Mouse (Mus musculus): ENCODE results near the gene Dysf. TPM values are rescaled to one million over a fixed set of nuclear protein-coding genes. Genes with fewer than 3 reads are reported as not detected.

The Dysf gene
- polyA plus RNA-seq, 1 experiment from 2014 or later, result 2.9 TPM

DNA sequence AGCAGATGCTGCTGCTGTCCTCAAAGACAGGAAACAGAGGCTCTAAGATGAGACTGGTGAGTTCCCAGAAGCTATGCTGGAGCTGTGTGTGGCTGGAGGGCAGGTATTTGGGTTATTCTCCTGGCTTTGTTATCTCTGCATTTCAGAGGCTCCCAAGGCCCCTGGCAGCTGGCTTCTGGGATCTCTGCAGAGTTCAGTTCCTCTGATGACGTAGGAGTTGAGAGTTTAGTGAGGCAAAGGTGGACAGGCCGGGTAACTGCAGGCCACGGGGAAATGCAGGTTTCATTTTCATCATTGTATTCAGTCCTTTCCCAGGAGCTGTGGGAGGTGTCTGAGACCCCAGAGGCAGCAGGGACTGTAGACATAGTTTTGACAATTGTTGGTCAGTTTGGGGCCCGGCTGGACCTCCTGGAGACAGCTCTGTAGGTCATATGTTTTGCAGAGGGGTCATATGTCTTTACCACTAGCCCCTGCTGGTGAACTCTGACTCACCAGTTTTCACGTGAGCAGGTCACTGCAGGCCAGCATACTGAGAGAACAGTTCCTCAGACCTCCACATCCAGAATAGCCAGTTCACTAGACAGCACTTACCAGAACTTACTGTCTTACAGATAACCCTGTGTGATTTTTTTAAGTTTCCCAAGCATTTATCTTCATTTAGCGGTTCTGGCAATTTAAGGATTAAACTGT, 35.0 kb downstream of the Dysf start:
- Histone ChIP-seq H3K4me1 (ENCODE audit: control insufficient read depth, insufficient read depth, low read length) (no peaks in the 10 kb centered on the region), H3K36me3 (ENCODE audit: control insufficient read depth, insufficient read depth, low read length) (no peaks in the 10 kb centered on the region), H3K27ac (replicated peaks; ENCODE audit: low read depth, low read length) (no peak overlapping the region), H3K9ac (replicated peaks; ENCODE audit: low read length) (no peak overlapping the region), H3K4me2 (ENCODE audit: low read length) (no peak overlapping the region), H3K27me3 (ENCODE audit: control insufficient read depth, insufficient read depth, low read length) (no peaks in the 10 kb centered on the region), H3K4me3 (replicated peaks; ENCODE audit: low read depth, low read length) (no peak overlapping the region), H3K9me3 (ENCODE audit: control insufficient read depth, low read length) (no peaks in the 10 kb centered on the region)
- 75% methylated on average over 6 of the region's 6 CpGs for WGBS
- ATAC-seq (ENCODE audit: low FRiP score, low TSS enrichment), result no peak
- DNase-seq, result no peak

GRCm38 (mm10) chr6:84044679-84045078, 36.3 kb downstream of the Dysf start:
- no peaks in the 10 kb centered on the region for H3K4me1 ChIP-seq (ENCODE audit: control insufficient read depth, insufficient read depth, low read length)
- H3K9me3 ChIP-seq (ENCODE audit: control insufficient read depth, low read length), result no peaks in the 10 kb centered on the region
- whole genome bisulfite sequencing, result 81% methylated on average over 3 of the region's 3 CpGs
- no peak overlapping the region for H3K9ac ChIP-seq (replicated peaks; ENCODE audit: low read length)
- no peaks in the 10 kb centered on the region for H3K27me3 ChIP-seq (ENCODE audit: control insufficient read depth, insufficient read depth, low read length)
- no peak overlapping the region for H3K4me2 ChIP-seq (ENCODE audit: low read length)
- no peak overlapping the region for H3K4me3 ChIP-seq (replicated peaks; ENCODE audit: low read depth, low read length)
- ATAC-seq (ENCODE audit: low FRiP score, low TSS enrichment) (no peak), DNase-seq (no peak)
- no peak overlapping the region for H3K27ac ChIP-seq (replicated peaks; ENCODE audit: low read depth, low read length)
- no peaks in the 10 kb centered on the region for H3K36me3 ChIP-seq (ENCODE audit: control insufficient read depth, insufficient read depth, low read length)

DNA sequence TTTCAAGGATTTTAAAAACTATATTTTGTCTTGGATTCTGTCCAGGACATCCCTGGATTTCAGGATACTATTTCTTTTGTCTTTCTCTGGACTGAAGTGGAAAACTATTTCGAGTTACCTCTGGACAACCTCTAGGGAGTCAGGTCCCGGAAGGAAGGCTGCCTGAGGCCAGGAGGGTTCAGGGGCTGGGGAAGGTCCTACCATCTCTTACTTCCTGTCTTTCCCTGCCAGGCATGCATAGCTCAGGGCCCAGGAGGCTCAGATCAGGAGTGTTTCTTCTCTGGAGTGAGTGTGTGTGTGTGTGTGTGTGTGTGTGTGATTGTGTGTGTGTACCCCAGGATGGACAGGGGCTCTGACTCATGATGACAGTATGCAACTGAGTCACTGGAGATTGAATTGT, 40.5 kb downstream of the Dysf start:
- H3K27ac ChIP-seq (replicated peaks; ENCODE audit: low read depth, low read length), result no peak overlapping the region
- H3K36me3 ChIP-seq (ENCODE audit: control insufficient read depth, insufficient read depth, low read length), result no peaks in the 10 kb centered on the region
- no peak for DNase-seq

GRCm38 (mm10) chr6:84050238-84050637, 41.8 kb downstream of the Dysf start:
- WGBS, result 94% methylated on average over 4 of the region's 4 CpGs
- no peak for ATAC-seq (ENCODE audit: low FRiP score, low TSS enrichment)

More for the DNA sequence above, 40.5 kb downstream of the Dysf start:
- Histone ChIP-seq H3K9ac (replicated peaks; ENCODE audit: low read length) (no peak overlapping the region), H3K4me3 (replicated peaks; ENCODE audit: low read depth, low read length) (no peak overlapping the region), H3K9me3 (ENCODE audit: control insufficient read depth, low read length) (no peaks in the 10 kb centered on the region), H3K4me1 (ENCODE audit: control insufficient read depth, insufficient read depth, low read length) (no peaks in the 10 kb centered on the region), H3K27me3 (ENCODE audit: control insufficient read depth, insufficient read depth, low read length) (no peaks in the 10 kb centered on the region), H3K4me2 (ENCODE audit: low read length) (no peak overlapping the region)
- ATAC-seq (ENCODE audit: low FRiP score, low TSS enrichment), result no peak
- WGBS, result 84% methylated on average over 2 of the region's 2 CpGs

DNA sequence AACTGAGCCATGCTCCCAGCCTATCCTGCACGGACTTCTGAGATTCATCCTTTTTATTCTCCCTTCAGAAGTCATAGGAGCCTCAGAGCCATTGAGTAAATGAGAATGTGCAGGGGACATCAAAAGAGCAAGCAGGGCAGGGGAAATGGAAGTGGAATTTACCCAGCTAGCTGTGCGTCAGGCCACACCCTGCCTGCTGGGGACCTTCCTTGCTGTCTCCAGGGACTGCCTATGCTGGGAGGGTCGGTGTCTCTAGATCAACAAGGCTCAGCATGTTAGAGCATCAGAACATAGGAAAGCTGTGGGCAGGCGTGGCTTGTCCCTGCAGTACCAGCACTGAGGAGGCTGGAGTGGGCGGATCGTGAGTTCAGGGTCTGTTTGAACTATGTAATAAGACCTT, 42.6 kb downstream of the Dysf start:
- H3K4me1 ChIP-seq (ENCODE audit: control insufficient read depth, insufficient read depth, low read length), result no peaks in the 10 kb centered on the region
- H3K27ac ChIP-seq (replicated peaks; ENCODE audit: low read depth, low read length), result no peak overlapping the region
- no peak overlapping the region for H3K4me2 ChIP-seq (ENCODE audit: low read length)
- no peak overlapping the region for H3K4me3 ChIP-seq (replicated peaks; ENCODE audit: low read depth, low read length)
- H3K9ac ChIP-seq (replicated peaks; ENCODE audit: low read length), result no peak overlapping the region
- H3K27me3 ChIP-seq (ENCODE audit: control insufficient read depth, insufficient read depth, low read length), result no peaks in the 10 kb centered on the region
- 57% methylated on average over 6 of the region's 6 CpGs for WGBS
- DNase-seq (no peak), ATAC-seq (ENCODE audit: low FRiP score, low TSS enrichment) (no peak)
- H3K36me3 ChIP-seq (ENCODE audit: control insufficient read depth, insufficient read depth, low read length), result no peaks in the 10 kb centered on the region
- no peaks in the 10 kb centered on the region for H3K9me3 ChIP-seq (ENCODE audit: control insufficient read depth, low read length)

More at GRCm38 (mm10) chr6:84050238-84050637, 41.8 kb downstream of the Dysf start:
- no peaks in the 10 kb centered on the region for H3K4me1 ChIP-seq (ENCODE audit: control insufficient read depth, insufficient read depth, low read length)
- H3K4me3 ChIP-seq (replicated peaks; ENCODE audit: low read depth, low read length), result no peak overlapping the region
- H3K9me3 ChIP-seq (ENCODE audit: control insufficient read depth, low read length), result no peaks in the 10 kb centered on the region
- no peaks in the 10 kb centered on the region for H3K36me3 ChIP-seq (ENCODE audit: control insufficient read depth, insufficient read depth, low read length)
- H3K27me3 ChIP-seq (ENCODE audit: control insufficient read depth, insufficient read depth, low read length), result no peaks in the 10 kb centered on the region
- H3K27ac ChIP-seq (replicated peaks; ENCODE audit: low read depth, low read length), result no peak overlapping the region
- H3K4me2 ChIP-seq (ENCODE audit: low read length), result no peak overlapping the region
- no peak overlapping the region for H3K9ac ChIP-seq (replicated peaks; ENCODE audit: low read length)
- DNase-seq, result no peak

GRCm38 (mm10) chr6:84053874-84054530, 45.6 kb downstream of the Dysf start:
- ATAC-seq (ENCODE audit: low FRiP score, low TSS enrichment) (no peak), DNase-seq (no peak)
- Histone ChIP-seq H3K4me1 (ENCODE audit: control insufficient read depth, insufficient read depth, low read length) (no peaks in the 10 kb centered on the region), H3K9ac (replicated peaks; ENCODE audit: low read length) (no peak overlapping the region), H3K4me3 (replicated peaks; ENCODE audit: low read depth, low read length) (no peak overlapping the region), H3K27me3 (ENCODE audit: control insufficient read depth, insufficient read depth, low read length) (no peaks in the 10 kb centered on the region), H3K9me3 (ENCODE audit: control insufficient read depth, low read length) (no peaks in the 10 kb centered on the region), H3K27ac (replicated peaks; ENCODE audit: low read depth, low read length) (no peak overlapping the region), H3K36me3 (ENCODE audit: control insufficient read depth, insufficient read depth, low read length) (no peaks in the 10 kb centered on the region), H3K4me2 (ENCODE audit: low read length) (no peak overlapping the region)
- 91% methylated on average over 9 of the region's 9 CpGs for WGBS

GRCm38 (mm10) chr6:84055619-84056018, 47.2 kb downstream of the Dysf start:
- H3K27ac ChIP-seq (replicated peaks; ENCODE audit: low read depth, low read length), result no peak overlapping the region
- H3K4me3 ChIP-seq (replicated peaks; ENCODE audit: low read depth, low read length), result no peak overlapping the region
- 67% methylated on average over 1 of the region's 1 CpGs for WGBS
- H3K27me3 ChIP-seq (ENCODE audit: control insufficient read depth, insufficient read depth, low read length), result no peaks in the 10 kb centered on the region
- no peak for ATAC-seq (ENCODE audit: low FRiP score, low TSS enrichment)
- no peaks in the 10 kb centered on the region for H3K9me3 ChIP-seq (ENCODE audit: control insufficient read depth, low read length)
- H3K9ac ChIP-seq (replicated peaks; ENCODE audit: low read length), result no peak overlapping the region
- no peak for DNase-seq
- H3K4me2 ChIP-seq (ENCODE audit: low read length), result no peak overlapping the region
- no peaks in the 10 kb centered on the region for H3K36me3 ChIP-seq (ENCODE audit: control insufficient read depth, insufficient read depth, low read length)
- H3K4me1 ChIP-seq (ENCODE audit: control insufficient read depth, insufficient read depth, low read length), result no peaks in the 10 kb centered on the region

- WGBS, result 89% methylated on average over 8 of the region's 8 CpGs
- H3K36me3 ChIP-seq (ENCODE audit: control insufficient read depth, insufficient read depth, low read length), result no peaks in the 10 kb centered on the region
- no peak for DNase-seq
- no peak overlapping the region for H3K9ac ChIP-seq (replicated peaks; ENCODE audit: low read length)
- no peaks in the 10 kb centered on the region for H3K27me3 ChIP-seq (ENCODE audit: control insufficient read depth, insufficient read depth, low read length)
- no peak overlapping the region for H3K27ac ChIP-seq (replicated peaks; ENCODE audit: low read depth, low read length)
- H3K4me2 ChIP-seq (ENCODE audit: low read length), result no peak overlapping the region
- ATAC-seq (ENCODE audit: low FRiP score, low TSS enrichment), result no peak
- H3K9me3 ChIP-seq (ENCODE audit: control insufficient read depth, low read length), result no peaks in the 10 kb centered on the region
- no peaks in the 10 kb centered on the region for H3K4me1 ChIP-seq (ENCODE audit: control insufficient read depth, insufficient read depth, low read length)
- no peak overlapping the region for H3K4me3 ChIP-seq (replicated peaks; ENCODE audit: low read depth, low read length)
Measured at GRCm38 (mm10) chr6:84057216-84057615, 48.8 kb downstream of the Dysf start.

GRCm38 (mm10) chr6:84058671-84059141, 50.3 kb downstream of the Dysf start:
- Histone ChIP-seq H3K4me3 (replicated peaks; ENCODE audit: low read depth, low read length) (no peak overlapping the region), H3K4me2 (ENCODE audit: low read length) (no peak overlapping the region), H3K27ac (replicated peaks; ENCODE audit: low read depth, low read length) (no peak overlapping the region), H3K27me3 (ENCODE audit: control insufficient read depth, insufficient read depth, low read length) (no peaks in the 10 kb centered on the region), H3K9me3 (ENCODE audit: control insufficient read depth, low read length) (no peaks in the 10 kb centered on the region), H3K36me3 (ENCODE audit: control insufficient read depth, insufficient read depth, low read length) (no peaks in the 10 kb centered on the region), H3K4me1 (ENCODE audit: control insufficient read depth, insufficient read depth, low read length) (no peaks in the 10 kb centered on the region), H3K9ac (replicated peaks; ENCODE audit: low read length) (no peak overlapping the region)
- DNase-seq (peak; percentile 12), ATAC-seq (ENCODE audit: low FRiP score, low TSS enrichment) (no peak)
- 71% methylated on average over 5 of the region's 5 CpGs for WGBS
